Comparison of ENCODE assay signal across 12 mouse cellular contexts in the genomic region with DNA sequence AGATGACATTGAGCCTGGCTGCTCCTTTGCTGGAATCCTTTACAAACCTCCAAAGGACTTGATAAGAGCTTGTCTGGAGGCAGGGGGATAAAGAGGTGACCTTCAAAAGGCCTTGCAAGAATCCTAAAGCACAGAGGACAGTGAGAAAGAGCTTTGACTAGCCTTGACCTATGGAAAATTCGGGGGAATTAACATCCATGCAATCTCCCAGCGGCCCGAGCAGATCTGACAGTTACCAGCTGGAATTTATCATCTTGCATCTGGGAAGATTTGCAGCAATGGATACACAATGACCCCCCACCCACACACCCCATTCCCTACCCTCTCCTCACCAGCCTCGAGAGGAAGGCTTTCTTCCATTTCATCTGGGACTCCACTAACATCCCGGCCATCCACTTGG. TPM values are rescaled to one million over a fixed set of nuclear protein-coding genes. Genes with fewer than 3 reads are reported as not detected.
DNase-seq lines count a peak whose midpoint lies in the region; ATAC-seq and TF ChIP-seq lines count a peak whose summit lies in the region.
"Had no signal": no experiment of that assay in that cellular context is flagged by ENCODE, and none has a peak within 500 bp of the region (broad histone marks: within the 10 kb centered on the region; RNA-seq: fewer than 3 reads in every experiment).

No protein-coding gene starts in this region.

- peaks cover 25% of the 10 kb centered on the region for H3K4me1 ChIP-seq in heart, adult 2 months (ENCODE audit: control insufficient read depth, insufficient read depth, low read length)
- H3K4me1 ChIP-seq in kidney, postnatal 0 days (replicated peaks; ENCODE audit: insufficient read depth, low read length) = peaks cover 46% of the 10 kb centered on the region
- peaks cover 6% of the 10 kb centered on the region; the same call in 1 of the 2 replicates for H3K4me1 ChIP-seq in embryonic facial prominence, embryonic 11.5 days (ENCODE audit: control insufficient read depth, insufficient read depth, low read length)
- peaks cover 16% of the 10 kb centered on the region for H3K4me1 ChIP-seq in liver, postnatal 0 days (ENCODE audit: insufficient read depth)

- H3K27me3 ChIP-seq in heart, adult 2 months (ENCODE audit: control insufficient read depth, insufficient read depth, low read length) = no peaks in the 10 kb centered on the region
- no peaks in the 10 kb centered on the region for H3K27me3 ChIP-seq in kidney, postnatal 0 days (ENCODE audit: insufficient read depth, low read length)
- H3K27me3 ChIP-seq in embryonic facial prominence, embryonic 11.5 days (ENCODE audit: control insufficient read depth, insufficient read depth, low read length) = no peaks in the 10 kb centered on the region
- H3K27me3 ChIP-seq in liver, postnatal 0 days (ENCODE audit: insufficient read depth, low read length) = no peaks in the 10 kb centered on the region

- no peaks in the 10 kb centered on the region for H3K79me2 ChIP-seq in heart, adult 2 months (replicated peaks; ENCODE audit: control insufficient read depth, insufficient read depth, low read length)

- H3K9me3 ChIP-seq in kidney, postnatal 0 days (replicated peaks; ENCODE audit: low read length) = no peaks in the 10 kb centered on the region
- no peaks in the 10 kb centered on the region for H3K9me3 ChIP-seq in embryonic facial prominence, embryonic 11.5 days (replicated peaks; ENCODE audit: control insufficient read depth, low read length)
- no peaks in the 10 kb centered on the region for H3K9me3 ChIP-seq in liver, postnatal 0 days (ENCODE audit: low read length)
- H3K9me3 ChIP-seq: forebrain, embryonic 10.5 days had no signal

- intact Hi-C loops in heart, adult 2 months (cut with DNase I) = loop anchor here (5.0 kb wide), 1 partner anchor 42 kb away; no protein-coding TSS in a partner anchor
- intact Hi-C loops in heart, postnatal 36 days (cut with DNase I) = loop anchor here (2.0 to 5.0 kb wide), 2 partner anchors 27 to 47 kb away; no protein-coding TSS in a partner anchor

- no peak for TF ChIP-seq EP300 in heart, adult 2 months (IDR thresholded peaks at IDR 0.05; ENCODE audit: insufficient read depth, low read depth, low read length)
- no peak for TF ChIP-seq EP300 in liver, postnatal 0 days (IDR thresholded peaks at IDR 0.05; ENCODE audit: low read depth)

- H3K4me3 ChIP-seq in heart, adult 2 months = peak overlapping the region; percentile 49
- H3K4me3 ChIP-seq in kidney, postnatal 0 days (replicated peaks; ENCODE audit: low read depth, low read length) = no peak overlapping the region
- H3K4me3 ChIP-seq in embryonic facial prominence, embryonic 11.5 days (ENCODE audit: low read depth, low read length) = no peak overlapping the region
- H3K4me3 ChIP-seq in liver, postnatal 0 days (ENCODE audit: low read depth, low read length) = no peak overlapping the region
- H3K4me3 ChIP-seq: forebrain, embryonic 10.5 days had no signal

- DNase-seq in heart, adult 2 months = no peak
- no peak for DNase-seq in heart, postnatal 36 days
- peak; percentile 57 for DNase-seq in kidney, postnatal 0 days (ENCODE audit: low spot score)
- no peak for DNase-seq in kidney, postnatal 25 days
- DNase-seq in embryonic facial prominence, embryonic 11.5 days (ENCODE audit: low spot score) = peak; percentile 34
- no peak for DNase-seq in liver, postnatal 0 days
- no peak for DNase-seq in frontal cortex, postnatal 10 days (ENCODE audit: low spot score in 2 of 2)
- no peak for DNase-seq in layer of hippocampus, postnatal 14 days (ENCODE audit: low spot score in 2 of 2)
- DNase-seq: B cell, adult 2 months; gastrocnemius, postnatal 25 days had no signal

- TF ChIP-seq CTCF in heart, adult 2 months (IDR thresholded peaks at IDR 0.05) = no peak
- no peak for TF ChIP-seq CTCF in kidney, postnatal 0 days (IDR thresholded peaks at IDR 0.05; ENCODE audit: low read depth)
- TF ChIP-seq CTCF in liver, postnatal 0 days (IDR thresholded peaks at IDR 0.05; ENCODE audit: low read depth) = no peak

- WGBS in heart, adult 2 months = 51% methylated on average over 5 of the region's 5 CpGs
- WGBS in kidney, postnatal 0 days = 21% methylated on average over 5 of the region's 5 CpGs
- 34% methylated on average over 5 of the region's 5 CpGs for WGBS in embryonic facial prominence, embryonic 11.5 days
- 63% methylated on average over 5 of the region's 5 CpGs for WGBS in liver, postnatal 0 days (ENCODE audit: insufficient replicate concordance)

- peak overlapping the region; percentile 63 for H3K9ac ChIP-seq in heart, adult 2 months (ENCODE audit: low read depth, low read length)
- 0 out of 2 replicates have a peak overlapping the region, but pooled peaks have one; percentile 24 for H3K9ac ChIP-seq in kidney, postnatal 0 days (ENCODE audit: low read depth, low read length)
- no peak overlapping the region for H3K9ac ChIP-seq in embryonic facial prominence, embryonic 11.5 days (replicated peaks; ENCODE audit: low read length)
- H3K9ac ChIP-seq in liver, postnatal 0 days (replicated peaks) = no peak overlapping the region

- no peak for ATAC-seq in kidney, postnatal 0 days (replicated peaks; ENCODE audit: low FRiP score, low read depth)
- ATAC-seq in embryonic facial prominence, embryonic 11.5 days (replicated peaks; ENCODE audit: insufficient number of reproducible peaks, low FRiP score, low TSS enrichment, low read depth) = no peak
- no peak for ATAC-seq in liver, postnatal 0 days

- H3K4me2 ChIP-seq in kidney, postnatal 0 days (ENCODE audit: low read length) = 0 out of 2 replicates have a peak overlapping the region, but pooled peaks have one; percentile 16
- no peak overlapping the region for H3K4me2 ChIP-seq in embryonic facial prominence, embryonic 11.5 days (ENCODE audit: low read depth, low read length)
- no peak overlapping the region for H3K4me2 ChIP-seq in liver, postnatal 0 days (ENCODE audit: low read depth, low read length)

- peak overlapping the region; percentile 63 for H3K27ac ChIP-seq in heart, adult 2 months
- peak overlapping the region; percentile 15; the same call in 1 of the 2 replicates for H3K27ac ChIP-seq in kidney, postnatal 0 days
- no peak overlapping the region for H3K27ac ChIP-seq in embryonic facial prominence, embryonic 11.5 days (replicated peaks; ENCODE audit: low read depth, low read length)
- H3K27ac ChIP-seq in liver, postnatal 0 days (ENCODE audit: low read depth) = peak overlapping the region; percentile 52; the same call in 1 of the 2 replicates

- no peaks in the 10 kb centered on the region for H3K36me3 ChIP-seq in heart, adult 2 months (ENCODE audit: control insufficient read depth, insufficient read depth, low read length)
- H3K36me3 ChIP-seq in kidney, postnatal 0 days (ENCODE audit: insufficient read depth, low read length) = no peaks in the 10 kb centered on the region
- no peaks in the 10 kb centered on the region for H3K36me3 ChIP-seq in embryonic facial prominence, embryonic 11.5 days (replicated peaks; ENCODE audit: control insufficient read depth, insufficient read depth, low read depth, low read length)
- no peaks in the 10 kb centered on the region for H3K36me3 ChIP-seq in liver, postnatal 0 days (replicated peaks; ENCODE audit: insufficient read depth, low read length)

- TF ChIP-seq POLR2A in heart, adult 2 months (IDR thresholded peaks at IDR 0.05; ENCODE audit: insufficient read depth, low read depth, low read length) = no peak

RNA-seq across cellular contexts. Expression of a gene that starts 53.8 kb away (rescaled TPM):
- not detected for total RNA-seq in heart, adult 2 months (2021)
- 0.43 TPM in 1 of 2 replicates, not detected in the other for polyA plus RNA-seq in heart, adult 2 months (2012; rRNA removed)
- total RNA-seq in heart, postnatal 36 days (2021) = not detected
- 15.4 and 20.6 TPM in 2 replicates for polyA plus RNA-seq in kidney, postnatal 0 days (2015; fragmentation: Nextera tagmentation; extraction: Ambion mirVana)
- not detected in 2 replicates for polyA plus RNA-seq in embryonic facial prominence, embryonic 11.5 days (2014; fragmentation: Nextera tagmentation; extraction: Ambion mirVana)
- polyA plus RNA-seq in liver, postnatal 0 days (2015; fragmentation: Nextera tagmentation; extraction: Ambion mirVana) = 30.8 and 41.9 TPM in 2 replicates
- total RNA-seq in layer of hippocampus, postnatal 14 days (2021) = not detected
- total RNA-seq: gastrocnemius, postnatal 25 days; megakaryocyte, adult 5-6 weeks had no signal
- polyA plus RNA-seq: forebrain, embryonic 10.5 days had no signal

Comparison
In these comparisons a context has a peak if more than half of its experiments do, and no peak if none do; other contexts are left out.
1. DNase-seq: peak in kidney, postnatal 0 days (single experiment) and embryonic facial prominence, embryonic 11.5 days (single experiment); none in heart, adult 2 months (0 of 2), heart, postnatal 36 days (0 of 2), kidney, postnatal 25 days (0 of 2), liver, postnatal 0 days (single experiment), frontal cortex, postnatal 10 days (0 of 2) and layer of hippocampus, postnatal 14 days (0 of 2).
2. H3K9ac ChIP-seq: peak in heart, adult 2 months (single experiment) and kidney, postnatal 0 days (single experiment); none in embryonic facial prominence, embryonic 11.5 days (single experiment) and liver, postnatal 0 days (single experiment).
3. RNA of a gene that starts 53.8 kb away (polyA plus RNA-seq): 30.8 to 41.9 TPM in liver, postnatal 0 days and 15.4 to 20.6 TPM in kidney, postnatal 0 days; 0.43 TPM in heart, adult 2 months and not detected in embryonic facial prominence, embryonic 11.5 days; every median in the first group is over 10 times any median in the second.